Mouse (Mus musculus) MEL (cell line): ENCODE data around the gene Cenpu.

Experiments used
- CTCF ChIP-seq, 3 experiments: IDR thresholded peaks in 2 of 3; conservative IDR thresholded peaks in 1 of 3; 2 replicates each; pipeline ENCODE4 v1.5.1; 2011 to 2012; ENCODE audit warnings: low read length in 3 of 3, low read depth in 2 of 3, mild to moderate bottlenecking in 2 of 3, improper control_type of control experiment in 1 of 3, inconsistent platforms in 1 of 3, mixed read lengths in 1 of 3, moderate library complexity in 1 of 3; ENCODE audit not compliant: control insufficient read depth in 1 of 3, insufficient read depth in 1 of 3, poor library complexity in 1 of 3, severe bottlenecking in 1 of 3
- EP300 ChIP-seq, 2 experiments: IDR thresholded peaks; 2 replicates each; pipeline ENCODE4 v1.6.1; 2011; ENCODE audit warnings: improper control_type of control experiment in 2 of 2, low read length in 2 of 2, low read depth in 1 of 2, mild to moderate bottlenecking in 1 of 2
- ETS1 ChIP-seq: IDR thresholded peaks from 2 replicates; pipeline ENCODE4 v1.6.1; 2012; ENCODE audit warnings: low read depth, mild to moderate bottlenecking, inconsistent platforms, low read length, improper control_type of control experiment, moderate library complexity
- HCFC1 ChIP-seq: IDR thresholded peaks from 2 replicates; pipeline ENCODE4 v1.6.1; 2012; ENCODE audit warnings: low read depth, mild to moderate bottlenecking, inconsistent platforms, low read length, improper control_type of control experiment, moderate library complexity
- MAFK ChIP-seq: IDR thresholded peaks from 2 replicates; pipeline ENCODE4 v1.6.1; 2011; ENCODE audit warnings: low read depth, mild to moderate bottlenecking, low read length, improper control_type of control experiment, borderline replicate concordance
- MEF2A ChIP-seq: IDR thresholded peaks from 2 replicates; pipeline ENCODE4 v1.6.1; 2014; ENCODE audit warnings: low read depth, mild to moderate bottlenecking, inconsistent platforms, low read length, improper control_type of control experiment; ENCODE audit not compliant: poor library complexity, insufficient replicate concordance, severe bottlenecking; ENCODE audit errors: extremely low read depth
- NRF1 ChIP-seq: IDR thresholded peaks from 2 replicates; pipeline ENCODE4 v1.6.1; 2014; ENCODE audit warnings: low read depth, mild to moderate bottlenecking, inconsistent platforms, low read length, improper control_type of control experiment, moderate library complexity; ENCODE audit not compliant: poor library complexity, insufficient read depth, severe bottlenecking
- POLR2A ChIP-seq, 2 experiments: IDR thresholded peaks; 2 replicates each; pipeline ENCODE4 v1.6.1; 2011 to 2012; ENCODE audit warnings: low read length in 2 of 2, mild to moderate bottlenecking in 2 of 2, control low read depth in 1 of 2, improper control_type of control experiment in 1 of 2, low read depth in 1 of 2, moderate library complexity in 1 of 2; ENCODE audit not compliant: control insufficient read depth in 1 of 2, insufficient read depth in 1 of 2, poor library complexity in 1 of 2
- POLR2AphosphoS5 ChIP-seq: IDR thresholded peaks from 2 replicates; pipeline ENCODE4 v1.6.1; 2012; ENCODE audit warnings: low read depth, borderline replicate concordance, mild to moderate bottlenecking, inconsistent platforms, low read length, moderate library complexity, mixed read lengths
- TAL1 ChIP-seq: IDR thresholded peaks from 2 replicates; pipeline ENCODE4 v1.6.1; 2012; ENCODE audit warnings: mild to moderate bottlenecking, inconsistent platforms, low read length, moderate library complexity, mixed read lengths
- ZKSCAN1 ChIP-seq: IDR thresholded peaks from 2 replicates; pipeline ENCODE4 v1.6.1; 2012; ENCODE audit warnings: low read depth, mild to moderate bottlenecking, inconsistent platforms, low read length, improper control_type of control experiment, moderate library complexity

- TF ChIP-seq CTCF (IDR thresholded peaks at IDR 0.05 in 2 of 3, conservative IDR thresholded peaks at IDR 0.05 in 1 of 3; ENCODE audit: control insufficient read depth in 1 of 3, insufficient read depth in 1 of 3, low read depth in 2 of 3, low read length in 3 of 3, poor library complexity in 1 of 3, severe bottlenecking in 1 of 3) (no peak), NRF1 (no peak), MAFK (no peak), POLR2A (IDR thresholded peaks at IDR 0.05; ENCODE audit: control insufficient read depth in 1 of 2, insufficient read depth in 1 of 2, low read depth in 1 of 2, low read length in 2 of 2, poor library complexity in 1 of 2) (no peak), TAL1 (no peak), MEF2A (no peak), EP300 (IDR thresholded peaks at IDR 0.05; ENCODE audit: low read depth in 1 of 2, low read length in 2 of 2) (no peak; a peak in 1 of 4 replicates), HCFC1 (no peak), ZKSCAN1 (no peak), ETS1 (no peak), POLR2AphosphoS5 (no peak)
Observed at GRCm38 (mm10) chr8:46600959-46601707, 49.3 kb downstream of the Cenpu start.
